Mouse (Mus musculus): ENCODE results near the gene Nedd1.

The Nedd1 gene

DNA sequence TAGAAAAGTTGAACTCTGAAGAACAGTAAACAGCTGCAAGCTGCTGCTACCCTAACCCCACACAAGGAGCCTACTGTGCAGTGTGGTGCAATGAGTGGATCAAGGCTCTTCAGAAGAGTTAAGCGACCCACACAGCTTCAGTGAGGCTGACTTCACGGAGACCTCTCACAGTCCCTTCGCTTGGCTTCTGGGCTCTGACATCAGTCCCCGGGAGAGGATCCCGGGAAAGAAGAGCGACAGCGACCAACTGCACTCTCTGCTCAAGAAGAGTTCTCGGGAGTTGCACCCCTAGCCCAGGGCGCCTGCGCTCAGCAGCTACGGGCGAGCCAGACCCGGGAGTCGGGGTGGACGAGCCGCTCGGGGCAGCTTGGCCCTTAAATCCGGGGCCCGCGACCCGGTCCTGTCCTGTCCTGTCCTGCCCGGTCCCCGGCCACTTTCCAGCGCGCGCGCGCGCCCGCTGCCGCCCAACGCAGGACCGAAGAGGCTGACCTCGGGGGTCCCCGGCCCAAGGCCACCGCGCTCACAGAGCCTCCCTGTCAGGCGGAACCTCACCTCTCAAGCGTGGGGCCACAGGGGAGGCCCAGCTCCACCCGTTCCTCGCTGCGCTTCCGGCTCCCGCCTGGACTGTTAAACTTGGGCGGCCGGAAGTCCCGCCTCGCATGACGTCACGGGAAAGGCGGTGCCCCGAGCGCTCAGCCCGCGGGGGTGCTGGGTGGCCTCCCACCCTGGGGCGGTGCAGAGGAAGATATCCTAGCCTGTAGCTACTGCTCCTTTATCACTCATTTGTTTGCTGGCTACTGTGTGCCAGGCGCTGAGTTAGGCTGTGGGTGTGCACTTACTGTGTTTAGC is at the start of gene Nedd1:
Gene Nedd1 (minus strand): TSS at position 650 of the 849 bp plus-strand sequence.
- peak; percentile 92 for DNase-seq (ENCODE audit: low spot score)

DNA sequence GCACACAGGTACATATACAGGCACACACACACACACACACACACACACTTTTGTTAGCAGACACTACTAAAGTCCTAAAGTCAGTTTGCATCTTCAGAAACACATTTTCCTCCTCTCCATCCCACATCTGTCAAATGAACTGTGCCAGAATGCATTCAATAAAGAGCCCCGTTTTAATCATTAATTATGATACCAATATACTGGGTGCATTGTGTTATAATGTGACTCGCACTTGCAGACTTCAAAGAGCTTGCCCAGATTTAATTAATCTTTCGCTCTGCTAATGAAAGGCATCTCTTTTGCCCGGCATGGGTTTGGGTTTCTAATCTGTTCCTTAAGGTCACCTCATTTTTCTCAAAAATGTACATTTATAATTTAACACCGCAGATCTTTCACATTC is 32.1 kb upstream of the Nedd1 start:
- no peak for DNase-seq (ENCODE audit: low spot score)

DNA sequence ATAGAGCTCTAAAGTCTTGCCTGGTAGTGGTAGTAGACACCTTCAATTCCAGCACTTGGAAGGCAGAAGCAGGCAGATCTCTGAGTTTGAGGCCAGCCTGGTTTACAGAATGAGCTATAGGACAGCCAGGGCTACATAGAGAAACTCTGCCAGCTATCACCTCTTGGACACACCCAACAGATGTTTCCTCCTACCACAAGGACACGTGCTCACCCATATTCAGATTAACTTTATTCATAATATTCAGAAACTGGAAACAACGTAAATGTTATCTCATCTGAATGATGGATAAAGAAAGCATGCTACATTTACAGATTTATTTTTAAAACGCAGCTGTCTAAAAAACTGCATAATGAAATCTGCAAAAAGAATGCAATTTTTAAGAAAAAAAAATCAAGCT is 8.1 kb upstream of the Nedd1 start:
- no peak for DNase-seq (ENCODE audit: low spot score)

DNA sequence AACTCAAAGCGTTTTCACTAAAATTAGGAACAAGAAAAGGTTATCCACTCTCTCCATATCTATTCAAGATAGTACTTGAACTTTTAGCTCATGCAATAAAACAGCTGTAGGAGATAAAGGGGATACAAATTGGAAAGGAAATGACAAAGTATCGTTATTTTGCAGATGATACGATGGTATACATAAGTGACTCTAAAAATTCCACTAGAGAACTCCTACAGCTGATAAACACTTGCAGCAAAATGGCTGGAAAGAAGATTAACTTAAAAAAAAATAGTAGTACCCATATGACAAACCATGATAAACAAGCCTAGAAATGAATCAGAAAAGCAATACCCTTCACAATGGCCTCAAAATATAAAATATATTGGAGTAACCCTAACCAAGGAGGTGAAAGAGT is 6.5 kb upstream of the Nedd1 start:
- DNase-seq (ENCODE audit: low spot score) = no peak

DNA sequence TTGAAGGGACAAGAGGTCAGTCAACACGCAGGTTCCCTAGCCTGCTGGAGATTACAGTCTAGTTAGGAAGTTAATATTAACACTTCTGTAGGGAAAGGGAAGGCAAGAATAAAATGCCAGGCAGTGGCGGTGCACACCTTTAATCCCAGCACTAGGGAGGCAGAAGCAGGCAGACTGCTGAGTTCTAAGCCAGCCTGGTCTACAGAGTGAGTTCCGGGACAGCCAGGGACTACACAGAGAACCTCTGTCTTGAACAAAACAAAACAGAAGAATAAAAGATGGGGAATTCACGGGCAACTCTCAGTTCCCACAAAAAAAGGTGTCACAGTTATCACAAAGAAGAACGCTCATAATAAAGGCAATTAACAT is 384 bp upstream of the Nedd1 start:
- no peak for DNase-seq (ENCODE audit: low spot score)

DNA sequence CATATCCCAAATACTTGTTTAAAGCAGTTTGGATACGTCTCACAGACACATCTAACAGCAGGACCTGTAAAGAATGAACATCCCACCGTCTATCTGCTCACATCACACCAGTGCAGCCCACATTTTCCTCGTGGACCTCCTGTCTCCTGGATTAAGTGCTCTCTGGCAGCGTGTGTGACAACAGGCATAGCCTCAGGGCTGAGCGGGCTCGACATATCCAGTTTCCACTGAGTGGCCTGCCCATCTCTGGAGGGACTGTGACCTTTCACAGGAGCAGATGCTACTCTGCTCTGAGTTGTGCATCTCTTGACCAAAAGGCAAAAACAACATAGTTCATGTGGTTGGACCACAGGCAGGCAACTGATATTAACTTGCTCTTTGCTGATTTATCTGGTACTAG is 23.2 kb downstream of the Nedd1 start:
- DNase-seq (ENCODE audit: low spot score) = no peak

DNA sequence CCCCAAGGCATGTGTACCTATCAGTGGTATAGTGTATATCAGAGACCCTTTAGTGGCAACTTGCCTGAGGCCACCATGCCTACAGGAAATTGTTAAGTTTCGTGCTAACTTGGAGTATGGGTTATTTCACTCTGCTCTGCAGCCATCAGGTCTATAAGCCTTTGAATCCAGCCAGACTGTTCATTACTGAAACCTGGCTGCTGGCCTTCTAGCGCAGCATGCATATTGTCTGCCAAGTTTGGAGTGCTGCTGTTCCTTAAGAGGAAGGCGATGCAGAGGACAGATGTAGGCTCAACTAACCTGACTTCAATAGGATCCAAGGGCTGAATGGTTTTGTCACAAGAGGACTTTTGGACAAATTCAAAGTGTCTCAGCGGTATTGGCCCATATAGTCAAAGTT is 47.2 kb downstream of the Nedd1 start:
- no peak for DNase-seq (ENCODE audit: low spot score)

DNA sequence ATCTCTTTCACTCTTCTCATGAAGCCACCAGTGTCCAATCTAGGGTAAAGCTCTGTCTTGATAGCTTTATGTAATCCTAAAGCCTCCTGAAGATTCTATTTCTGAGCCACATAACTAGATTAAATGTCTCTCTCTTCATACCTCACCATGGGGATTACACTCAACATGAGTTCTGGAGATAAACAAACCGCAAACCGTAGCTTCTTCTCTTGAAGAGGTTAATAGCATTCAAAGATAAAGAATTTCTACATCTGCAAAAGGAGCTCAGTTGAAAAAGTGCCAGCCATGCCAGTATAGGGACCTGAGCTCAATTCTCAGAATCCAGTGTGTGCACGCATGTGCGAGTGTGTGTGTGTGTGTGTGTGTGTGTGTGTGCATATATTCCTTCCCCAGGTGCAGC is 50.3 kb downstream of the Nedd1 start:
- DNase-seq (ENCODE audit: low spot score) = no peak

DNA sequence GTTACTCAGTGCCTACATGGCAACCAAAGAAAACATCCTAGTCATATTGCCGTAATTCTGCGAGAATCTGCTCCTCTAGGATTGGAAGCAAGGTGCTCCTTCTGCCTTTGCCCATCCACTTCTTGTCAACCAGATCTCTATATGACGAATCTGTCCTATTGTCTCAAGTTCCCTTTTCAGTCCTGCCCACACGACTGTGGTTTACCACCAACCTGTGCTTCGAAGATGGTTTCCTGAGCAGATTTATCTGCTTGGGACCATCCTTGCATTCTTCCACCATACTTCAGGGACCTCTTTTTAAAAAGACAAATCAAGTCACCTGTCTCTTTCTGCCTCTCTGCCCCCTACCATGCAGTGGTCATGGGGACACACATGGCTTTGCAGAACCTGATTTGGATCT is 56.9 kb downstream of the Nedd1 start:
- no peak for DNase-seq (ENCODE audit: low spot score)

DNA sequence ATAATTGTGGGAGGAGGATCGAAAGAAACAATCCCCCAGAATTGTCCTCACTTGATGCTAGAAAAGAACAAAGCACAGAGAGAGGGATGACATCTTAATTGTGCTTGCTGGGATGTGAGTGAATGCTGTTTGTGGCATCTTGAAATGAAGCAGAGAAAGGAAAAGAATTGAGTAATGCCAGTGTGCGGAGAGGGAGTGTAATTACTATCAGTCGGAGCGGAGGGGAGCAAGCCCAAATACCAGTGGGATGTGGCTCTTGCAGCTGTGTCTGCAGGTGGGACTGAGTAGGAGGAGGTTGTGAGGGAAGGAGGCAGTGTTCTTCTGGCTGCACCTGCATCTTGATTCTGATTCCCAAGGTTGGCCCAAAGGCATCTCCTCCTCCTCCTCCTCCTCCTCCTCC is 69.0 kb downstream of the Nedd1 start:
- DNase-seq (ENCODE audit: low spot score) = no peak

DNA sequence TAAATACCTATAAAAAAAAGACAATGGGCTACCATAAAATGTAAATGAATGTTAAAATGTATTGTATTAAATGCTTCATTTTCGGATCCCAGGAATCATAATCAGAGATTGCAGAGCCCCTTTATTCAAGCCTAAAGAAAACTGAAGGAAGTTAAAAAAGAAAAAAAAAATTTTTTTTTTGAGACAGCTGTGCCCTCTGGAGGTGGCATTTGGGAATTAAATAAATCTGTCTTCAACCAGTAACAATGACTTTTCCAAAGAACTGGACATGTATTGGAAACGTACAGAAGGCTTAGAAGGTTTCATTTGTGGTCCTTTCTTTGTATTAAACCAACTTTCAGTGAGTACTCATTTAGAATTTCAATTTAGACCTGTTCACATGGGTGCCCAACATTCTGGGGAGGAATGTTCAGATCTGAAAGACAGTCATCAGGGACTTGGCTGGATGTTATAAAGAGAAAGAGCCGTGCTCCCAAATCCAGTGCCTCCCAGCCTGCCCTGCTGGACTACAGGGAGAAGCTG is 69.8 kb downstream of the Nedd1 start:
- no peak for DNase-seq (ENCODE audit: low spot score)

DNA sequence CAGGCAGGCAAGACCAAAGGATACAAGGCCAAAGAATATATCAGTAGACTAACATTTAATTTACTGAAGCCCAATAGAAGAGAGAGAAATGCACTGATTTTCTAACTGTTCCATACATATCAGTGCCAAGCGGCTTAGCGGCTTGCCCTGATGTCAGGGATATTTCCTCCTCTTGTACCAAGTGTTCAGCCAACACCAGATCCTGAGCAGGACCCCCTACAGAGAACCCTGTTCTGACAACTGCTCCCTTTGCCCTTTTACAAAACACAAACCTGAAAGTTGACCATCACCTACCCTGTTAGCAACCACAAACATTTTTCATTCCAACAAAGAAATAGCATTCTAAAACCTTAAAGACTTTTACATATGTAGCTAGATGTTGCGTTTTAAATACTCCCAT is 71.0 kb downstream of the Nedd1 start:
- DNase-seq (ENCODE audit: low spot score) = no peak

DNA sequence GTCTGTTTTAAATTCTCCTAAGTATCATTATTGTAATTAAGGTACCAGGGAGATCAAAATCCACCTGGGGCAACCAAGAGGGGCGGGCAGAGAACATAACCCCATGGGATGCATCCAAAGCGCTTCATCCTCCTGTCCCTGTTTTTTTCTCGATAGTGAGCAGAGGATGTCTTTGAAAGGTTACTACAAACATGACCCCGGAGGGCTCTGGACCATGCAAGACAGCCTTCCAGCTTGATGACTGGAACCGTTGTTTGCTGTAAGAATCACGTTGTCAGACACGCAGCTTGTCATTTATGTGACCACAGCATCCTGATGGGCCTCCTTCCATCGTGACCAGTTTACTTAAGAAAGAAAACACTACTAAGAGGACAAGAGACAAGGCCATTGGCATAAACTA is 73.1 kb downstream of the Nedd1 start:
- no peak for DNase-seq (ENCODE audit: low spot score)

DNA sequence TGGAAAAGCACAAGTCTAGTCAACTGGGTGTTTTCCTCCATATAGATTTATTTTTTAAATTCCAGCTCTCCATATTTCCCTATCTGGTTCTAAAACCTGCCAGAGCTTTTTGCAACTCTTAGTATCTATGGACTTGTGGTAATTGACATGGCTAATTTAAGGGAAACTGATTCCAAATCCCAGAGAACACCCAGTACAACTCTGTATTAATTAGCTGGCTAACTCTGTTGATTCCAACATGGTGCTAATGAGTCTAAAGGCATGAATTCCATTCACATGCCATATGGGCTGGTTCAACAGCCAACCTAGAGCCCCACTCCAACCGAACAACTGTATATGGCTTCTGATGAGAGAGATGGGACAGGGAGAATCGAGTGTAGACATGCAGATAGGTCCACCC is 74.5 kb downstream of the Nedd1 start:
- no peak for DNase-seq (ENCODE audit: low spot score)

DNA sequence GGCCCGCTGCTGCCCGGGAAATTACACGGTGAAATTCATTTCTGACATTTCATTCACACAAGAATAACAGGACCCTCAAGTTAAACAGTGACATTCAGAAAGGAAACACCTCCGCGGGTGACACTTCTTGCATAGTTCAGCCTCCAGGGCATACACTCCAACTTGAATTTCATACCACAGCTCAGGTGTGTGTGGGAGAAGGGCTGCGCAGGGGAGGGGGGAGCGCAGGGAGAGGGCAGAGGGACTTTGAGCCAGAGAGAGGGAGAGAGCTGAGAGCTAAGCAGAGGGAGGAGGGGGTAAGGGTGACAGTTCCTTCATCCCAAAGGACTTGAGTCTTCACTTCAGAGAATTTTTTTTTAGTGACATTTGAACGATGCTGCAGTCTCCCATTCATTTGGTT is 78.2 kb downstream of the Nedd1 start:
- no peak for DNase-seq (ENCODE audit: low spot score)

DNA sequence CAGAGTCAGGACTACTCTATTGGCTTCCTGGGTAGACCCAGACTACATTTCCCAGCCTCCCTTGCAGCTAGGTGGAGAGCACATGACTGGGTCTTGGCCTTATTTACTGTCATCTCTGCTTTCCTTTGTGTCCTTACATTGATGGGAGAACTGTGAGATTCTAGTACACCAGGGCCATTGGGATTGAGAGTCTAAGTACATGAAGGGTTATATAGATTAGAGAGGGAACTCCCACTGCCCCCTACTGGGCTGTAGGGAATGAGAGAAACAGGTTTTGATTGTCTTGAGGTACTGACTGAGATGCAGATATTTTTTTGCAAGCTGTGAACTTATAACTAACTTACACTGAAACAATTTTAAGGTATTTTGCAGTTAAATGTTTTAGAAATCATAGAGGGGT is 81.2 kb downstream of the Nedd1 start:
- DNase-seq (ENCODE audit: low spot score) = no peak

Data from testis, postnatal 14 days (tissue).